Mouse (Mus musculus): ENCODE data around the gene Tfap2a. TPM values are rescaled to one million over a fixed set of nuclear protein-coding genes. Genes with fewer than 3 reads are reported as not detected.

The Tfap2a gene
- polyA plus RNA-seq, 1 experiment from 2014 or later, result 0.16 TPM

DNA sequence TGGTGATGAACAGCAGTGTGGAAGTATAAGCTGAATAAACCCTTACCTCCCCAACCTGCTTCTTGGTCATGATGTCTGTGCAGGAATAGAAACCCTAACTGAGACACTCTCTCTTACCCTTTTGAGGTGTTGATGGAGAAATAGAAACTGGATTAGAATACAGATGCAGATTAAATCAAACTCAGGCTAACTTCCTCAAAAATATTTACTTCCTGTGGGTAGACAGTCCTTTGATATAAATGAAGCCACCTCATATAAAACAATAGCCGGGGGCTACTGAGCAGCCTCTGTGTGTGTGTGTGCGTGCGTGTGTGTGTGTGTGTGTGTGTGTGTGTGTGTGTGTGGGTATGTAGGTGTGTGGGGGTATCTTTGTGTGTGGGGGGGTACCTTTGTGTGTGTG lies 52.4 kb downstream of the Tfap2a start:
- H3K9me3 ChIP-seq (ENCODE audit: low read length), result no peaks in the 10 kb centered on the region
- no peaks in the 10 kb centered on the region for H3K27me3 ChIP-seq (replicated peaks; ENCODE audit: insufficient read depth, low read length)
- no peaks in the 10 kb centered on the region for H3K4me1 ChIP-seq (ENCODE audit: insufficient read depth, low read depth, low read length)
- DNase-seq (ENCODE audit: low spot score) (no peak), ATAC-seq (no peak)
- no peak overlapping the region for H3K4me2 ChIP-seq (replicated peaks; ENCODE audit: low read depth, low read length)
- TF ChIP-seq EP300 (IDR thresholded peaks at IDR 0.05) (no peak), CTCF (IDR thresholded peaks at IDR 0.05) (no peak)
- H3K4me3 ChIP-seq (ENCODE audit: low read depth, low read length), result no peak overlapping the region
- H3K36me3 ChIP-seq (ENCODE audit: insufficient read depth, low read length), result no peaks in the 10 kb centered on the region
- WGBS, result 81% methylated on average over 3 of the region's 3 CpGs
- no peak overlapping the region for H3K9ac ChIP-seq (replicated peaks; ENCODE audit: low read depth)
- no peak overlapping the region for H3K27ac ChIP-seq (ENCODE audit: low read length)

DNA sequence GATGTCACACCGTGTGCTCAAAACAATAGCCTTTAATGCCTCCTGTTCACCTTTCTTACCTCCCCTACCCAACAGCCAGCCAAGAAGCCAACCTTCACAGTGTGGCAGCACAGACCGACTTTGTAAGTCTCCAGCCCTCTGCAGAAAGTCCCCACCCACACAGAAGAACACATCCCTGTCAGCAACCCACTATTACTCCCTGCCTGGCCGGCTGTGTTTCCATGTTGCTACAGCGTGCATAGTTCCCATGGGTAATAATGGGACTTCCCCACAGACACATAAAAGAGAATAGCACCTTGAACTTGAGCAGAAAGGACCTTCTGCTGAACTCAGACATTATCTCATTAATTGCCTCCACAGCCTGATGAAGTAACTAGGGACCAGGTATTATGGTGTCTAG lies 61.4 kb downstream of the Tfap2a start:
- Histone ChIP-seq H3K4me1 (ENCODE audit: insufficient read depth, low read depth, low read length) (no peaks in the 10 kb centered on the region), H3K4me2 (replicated peaks; ENCODE audit: low read depth, low read length) (no peak overlapping the region), H3K27me3 (replicated peaks; ENCODE audit: insufficient read depth, low read length) (no peaks in the 10 kb centered on the region), H3K9ac (replicated peaks; ENCODE audit: low read depth) (no peak overlapping the region), H3K27ac (ENCODE audit: low read length) (no peak overlapping the region), H3K9me3 (ENCODE audit: low read length) (no peaks in the 10 kb centered on the region), H3K36me3 (ENCODE audit: insufficient read depth, low read length) (no peaks in the 10 kb centered on the region), H3K4me3 (ENCODE audit: low read depth, low read length) (no peak overlapping the region)
- ATAC-seq (no peak), DNase-seq (ENCODE audit: low spot score) (no peak)
- TF ChIP-seq CTCF (IDR thresholded peaks at IDR 0.05), result no peak
- TF ChIP-seq EP300 (IDR thresholded peaks at IDR 0.05), result no peak
- 37% methylated on average over 4 of the region's 4 CpGs for WGBS

Other genes with a start within 250 kb of the Tfap2a start
- 10.8 and 10.9 TPM in 2 replicates for gene Gcnt2, start 121.4 kb upstream of the Tfap2a start, polyA plus RNA-seq (2015; fragmentation: Nextera tagmentation; extraction: Ambion mirVana)

All from lung, postnatal 0 days (tissue).